Mouse (Mus musculus): ENCODE measurements around the gene Tarsl2.

The Tarsl2 gene

DNA sequence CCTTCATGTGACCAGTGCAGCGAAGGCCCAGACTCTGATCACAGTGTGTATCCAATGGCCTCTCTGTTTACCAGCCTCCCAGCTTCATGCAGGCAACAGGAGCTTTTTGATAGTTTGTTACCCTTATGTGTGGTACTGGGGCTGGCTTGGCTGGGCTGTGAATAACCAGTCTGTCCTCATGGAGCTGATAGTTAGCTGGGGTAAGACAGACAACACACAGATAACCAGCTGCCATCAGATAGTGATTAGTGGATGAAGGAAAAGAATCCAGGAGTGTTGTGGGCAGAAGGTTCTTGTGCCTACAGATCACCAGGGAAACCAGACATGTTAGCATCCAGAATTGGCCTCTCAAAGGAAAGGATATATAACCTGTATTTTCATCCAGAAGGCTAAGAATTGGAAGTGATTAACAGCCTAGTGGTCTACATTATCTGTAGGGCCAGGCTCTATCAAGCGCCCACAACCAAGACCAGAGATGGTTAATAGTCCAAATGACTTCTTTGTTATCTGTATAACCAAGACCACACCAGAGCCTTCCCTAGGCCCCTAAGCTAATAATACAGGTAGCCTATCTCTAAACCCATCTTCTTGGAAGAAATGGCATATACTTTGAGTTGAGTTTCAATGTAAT, 12.9 kb downstream of the Tarsl2 start:
- no peak for DNase-seq (ENCODE audit: low read depth, low spot score)

- no peak for DNase-seq (ENCODE audit: low read depth, low spot score)
Observed at GRCm38 (mm10) chr7:65663225-65663790, 18.6 kb downstream of the Tarsl2 start.

DNA sequence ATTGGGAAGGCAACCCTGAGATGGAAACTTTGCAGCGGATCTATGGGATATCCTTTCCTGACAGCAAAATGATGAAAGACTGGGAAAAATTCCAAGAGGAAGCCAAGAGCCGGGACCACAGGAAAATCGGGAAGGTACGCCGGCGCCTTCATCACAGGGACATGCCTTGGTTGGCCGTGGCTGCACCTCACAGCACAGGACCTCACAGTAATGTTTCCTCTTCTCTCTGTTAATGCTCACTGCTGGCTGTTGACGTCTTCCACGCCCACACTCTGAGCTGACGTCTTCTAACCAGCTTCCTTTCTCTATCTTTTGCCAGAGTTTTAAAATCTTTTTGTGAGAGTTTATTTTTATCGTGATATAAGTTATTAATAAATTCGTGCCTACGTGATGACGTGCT, 19.2 kb downstream of the Tarsl2 start:
- no peak for DNase-seq (ENCODE audit: low read depth, low spot score)

DNA sequence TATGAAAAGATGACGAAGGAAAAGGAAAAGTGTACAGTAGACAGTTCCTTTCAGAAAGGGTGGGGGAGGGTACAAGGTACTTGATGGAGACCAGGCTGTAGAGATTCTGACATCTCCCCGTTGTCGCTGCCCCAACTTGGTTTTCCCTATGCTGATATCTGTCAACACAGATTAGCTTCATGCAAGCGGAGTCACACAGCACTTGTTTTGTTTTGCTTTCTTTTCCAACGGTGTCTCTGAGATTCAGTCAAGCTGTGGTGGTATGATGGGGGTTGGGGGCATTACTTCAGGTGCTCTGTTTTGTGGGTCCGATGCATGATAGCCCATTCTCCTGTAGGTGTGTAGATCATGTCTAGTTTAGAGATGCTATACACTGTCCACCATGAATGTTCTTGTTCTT, 22.8 kb downstream of the Tarsl2 start:
- no peak for DNase-seq (ENCODE audit: low read depth, low spot score)

DNA sequence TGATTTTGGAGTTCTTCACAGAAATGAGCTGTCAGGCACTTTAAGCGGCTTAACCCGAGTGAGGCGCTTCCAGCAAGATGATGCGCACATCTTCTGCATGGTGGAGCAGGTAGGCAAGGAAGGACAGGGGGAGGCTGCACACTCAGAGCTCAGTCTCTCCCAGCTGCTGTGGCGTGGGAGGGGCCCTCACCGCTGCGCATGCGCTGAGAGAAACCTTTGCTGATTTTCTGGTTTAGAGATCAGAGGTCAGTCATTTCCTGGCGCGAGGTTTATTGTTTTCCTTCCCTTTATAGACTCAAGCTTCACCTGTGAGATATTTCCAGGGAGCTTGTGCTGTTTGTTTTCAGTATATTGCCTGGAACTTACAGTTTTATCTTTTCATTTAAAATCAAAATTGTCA, 33.4 kb downstream of the Tarsl2 start:
- no peak for DNase-seq (ENCODE audit: low read depth, low spot score)

DNA sequence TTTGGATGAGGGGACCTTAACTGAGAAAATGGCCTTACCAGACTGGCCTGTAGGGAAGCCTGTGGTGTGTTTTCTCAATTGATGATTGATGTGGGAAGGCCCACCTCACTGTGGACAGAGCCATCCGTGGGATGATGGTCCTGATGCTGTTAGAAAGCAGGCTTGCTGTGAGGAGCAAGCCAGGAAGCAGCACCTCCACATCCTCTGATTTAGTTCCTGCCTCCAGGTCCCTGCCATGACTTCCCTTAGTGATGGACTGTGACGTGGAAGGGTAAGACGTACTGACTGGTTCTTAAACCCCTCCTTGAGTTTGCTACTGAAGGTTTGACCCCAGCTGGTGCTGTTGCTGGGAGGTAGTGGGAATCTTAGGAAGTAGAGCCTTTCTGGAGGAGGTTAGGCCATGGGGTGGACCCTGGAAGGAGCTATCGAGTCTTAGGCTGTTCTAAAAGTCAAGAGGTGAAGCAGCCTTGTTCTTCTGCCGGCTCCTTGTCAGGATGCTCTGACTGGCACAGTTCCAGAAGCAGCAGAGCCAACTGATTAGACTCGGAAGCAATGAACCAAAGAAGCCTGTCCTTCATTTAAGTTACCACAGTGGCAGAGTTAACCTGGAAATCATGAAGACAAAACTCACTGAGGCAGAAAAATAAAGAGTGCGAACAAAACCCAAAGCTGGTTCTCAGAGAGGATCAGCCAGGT, 34.4 kb downstream of the Tarsl2 start:
- no peak for DNase-seq (ENCODE audit: low read depth, low spot score)

- no peak for DNase-seq (ENCODE audit: low read depth, low spot score)
Observed at GRCm38 (mm10) chr7:65681166-65681565, 36.5 kb downstream of the Tarsl2 start.

- DNase-seq (ENCODE audit: low read depth, low spot score), result peak; percentile 13
Observed at GRCm38 (mm10) chr7:65684256-65684835, 39.6 kb downstream of the Tarsl2 start.

- DNase-seq (ENCODE audit: low read depth, low spot score), result no peak
Observed at GRCm38 (mm10) chr7:65686664-65687063, 42.0 kb downstream of the Tarsl2 start.

DNA sequence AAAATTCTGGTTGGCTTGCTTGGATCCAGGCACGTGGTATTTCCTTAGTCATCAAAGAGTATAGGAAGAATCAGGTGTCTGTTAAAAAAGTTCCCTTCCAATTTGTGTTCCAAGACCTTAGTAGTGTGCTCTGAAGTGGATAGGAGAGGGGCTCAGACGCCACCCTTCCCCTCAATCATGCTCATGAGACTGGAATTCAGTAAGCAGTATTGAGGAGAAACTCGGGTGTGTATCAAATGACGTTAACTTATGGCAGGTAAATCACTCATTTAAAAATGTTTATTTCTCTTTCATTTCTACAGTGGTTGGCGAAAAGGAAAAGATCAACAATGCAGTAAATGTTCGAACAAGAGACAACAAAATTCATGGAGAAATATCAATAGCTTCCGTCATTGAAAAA, 46.2 kb downstream of the Tarsl2 start, which contains the start of gene Tm2d3:
Gene Tm2d3, plus strand, starts transcription at position 301 of the 400 bp plus-strand sequence.
- no peak for DNase-seq (ENCODE audit: low read depth, low spot score)

GRCm38 (mm10) chr7:65691929-65692605, 47.4 kb downstream of the Tarsl2 start:
- no peak for DNase-seq (ENCODE audit: low read depth, low spot score)

- no peak for DNase-seq (ENCODE audit: low read depth, low spot score)
Observed at GRCm38 (mm10) chr7:65692883-65693282, 48.2 kb downstream of the Tarsl2 start.

DNA sequence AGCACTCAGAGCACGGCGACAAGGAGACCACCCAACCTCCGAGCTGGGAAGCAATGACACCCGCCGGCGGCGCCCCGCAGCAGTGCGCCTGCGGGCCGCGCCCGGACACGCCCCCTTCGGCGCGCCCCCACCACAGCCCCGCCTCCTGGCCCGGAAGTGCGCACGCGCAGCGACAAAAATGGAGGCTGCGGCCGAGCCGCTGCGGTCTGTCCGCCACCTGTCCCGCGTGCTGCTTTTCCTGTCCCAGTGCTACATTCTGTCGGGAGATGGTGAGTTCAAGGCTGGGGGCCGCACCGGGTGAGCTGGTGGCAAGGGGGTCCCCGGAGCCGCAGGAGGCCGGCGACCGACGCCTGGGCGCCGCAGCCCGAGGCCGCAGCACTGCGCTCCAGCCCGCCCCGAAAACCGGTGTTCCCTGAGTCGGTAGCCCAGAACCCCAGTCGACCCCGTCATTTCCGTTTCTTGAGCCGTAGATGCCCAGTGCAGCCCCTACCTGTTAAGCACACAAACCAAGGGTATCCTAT, 48.7 kb downstream of the Tarsl2 start:
- peak; percentile 71 for DNase-seq (ENCODE audit: low read depth, low spot score)

DNA sequence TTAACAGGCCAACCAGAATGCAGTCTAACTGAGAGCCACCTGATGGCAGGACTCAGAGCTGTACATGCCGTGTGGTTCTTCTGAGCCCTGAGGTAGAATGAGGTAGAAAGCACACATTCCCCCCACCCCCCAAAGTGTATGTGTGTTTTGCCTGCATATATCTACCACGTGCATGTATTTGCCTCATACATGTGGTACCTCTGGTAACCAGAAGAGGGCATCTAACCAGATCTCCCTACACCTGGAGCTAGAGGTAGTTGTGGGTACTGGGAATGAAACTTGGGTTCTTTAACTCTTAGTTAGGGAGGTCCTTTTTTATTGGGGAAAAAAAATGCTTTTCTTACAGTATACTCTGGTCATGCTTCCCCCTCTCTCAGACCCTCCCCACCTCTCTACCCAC, 51.8 kb downstream of the Tarsl2 start:
- no peak for DNase-seq (ENCODE audit: low read depth, low spot score)

DNA sequence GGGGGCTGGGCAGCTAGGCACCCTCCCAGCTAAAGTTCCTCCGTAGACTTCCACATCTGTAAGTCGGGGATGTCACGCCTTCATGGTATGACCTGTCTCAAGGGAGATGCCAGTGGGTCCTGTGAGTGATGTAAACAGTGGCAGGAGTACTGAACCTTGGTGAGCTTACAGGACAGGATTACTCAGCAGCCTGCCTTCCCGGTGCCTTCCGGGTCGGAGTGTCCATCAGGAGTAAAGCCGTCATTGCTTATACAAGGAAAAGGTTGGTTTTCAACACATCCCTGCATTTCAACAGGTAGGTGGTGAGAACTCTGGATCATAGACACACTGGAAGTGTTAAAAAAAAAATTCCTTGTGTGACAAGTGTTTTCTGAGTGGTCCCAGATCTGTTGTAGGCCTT, 57.4 kb downstream of the Tarsl2 start:
- no peak for DNase-seq (ENCODE audit: low read depth, low spot score)

- peak; percentile 28 for DNase-seq (ENCODE audit: low read depth, low spot score)
Observed at GRCm38 (mm10) chr7:65704818-65705242, 60.1 kb downstream of the Tarsl2 start.

DNA sequence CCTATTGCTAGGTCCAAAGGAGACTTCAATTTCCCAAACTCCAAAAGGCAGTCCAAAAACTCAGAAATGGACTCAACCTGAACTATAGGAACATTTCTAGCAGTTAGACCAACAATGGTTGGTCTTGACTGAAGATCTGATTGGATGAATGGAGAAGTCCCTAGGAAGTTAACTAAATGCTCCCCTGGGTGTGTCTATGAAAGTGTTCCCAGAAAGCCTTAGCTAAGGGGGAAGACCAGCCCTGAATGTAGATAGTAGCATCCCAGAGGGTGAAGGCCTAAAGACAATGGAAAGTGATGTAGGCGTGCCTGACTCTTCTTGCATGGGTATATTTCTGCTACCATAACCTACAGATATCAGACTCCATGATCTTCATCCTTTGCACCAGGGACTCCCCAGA, 63.8 kb downstream of the Tarsl2 start:
- no peak for DNase-seq (ENCODE audit: low read depth, low spot score)

GRCm38 (mm10) chr7:65710301-65710700, 65.6 kb downstream of the Tarsl2 start:
- no peak for DNase-seq (ENCODE audit: low read depth, low spot score)

- no peak for DNase-seq (ENCODE audit: low read depth, low spot score)
Observed at GRCm38 (mm10) chr7:65713782-65714181, 69.1 kb downstream of the Tarsl2 start.

DNA sequence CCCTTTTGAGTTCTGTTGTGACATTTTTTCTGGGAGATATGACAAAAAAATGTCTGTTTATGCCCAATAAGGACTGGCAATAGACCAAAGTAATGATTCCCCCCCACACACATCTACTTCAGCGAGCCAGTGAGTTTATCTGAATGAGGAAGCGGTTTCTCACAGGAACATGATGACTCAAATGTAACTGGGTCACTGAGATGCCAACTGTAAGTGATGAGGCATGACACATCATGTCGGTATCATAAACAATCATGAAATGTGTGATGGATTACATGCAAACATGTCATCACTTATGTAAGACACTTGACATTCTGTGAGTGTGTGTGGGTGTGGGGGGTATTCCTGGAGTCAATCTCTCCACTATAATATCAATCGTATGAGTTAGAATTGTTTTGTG, 69.6 kb downstream of the Tarsl2 start:
- DNase-seq (ENCODE audit: low read depth, low spot score), result no peak

DNA sequence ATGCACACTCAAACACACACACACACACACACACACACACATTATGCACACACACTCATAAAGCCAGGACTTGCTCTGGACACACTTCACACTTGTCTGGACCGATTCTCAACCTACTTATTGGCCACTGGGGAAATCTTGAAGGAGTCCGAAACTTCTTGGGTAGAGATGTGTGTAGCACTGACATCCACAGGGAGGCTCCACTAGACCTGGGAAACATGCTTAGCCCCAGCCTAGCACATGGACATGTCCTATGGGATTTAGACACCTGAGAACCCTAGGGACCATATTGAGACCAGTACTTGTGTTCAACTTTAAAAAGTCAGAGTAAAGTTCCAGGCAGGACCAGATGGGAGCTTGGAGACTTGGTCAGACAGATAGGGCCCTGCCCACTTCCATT, 89.3 kb downstream of the Tarsl2 start:
- no peak for DNase-seq (ENCODE audit: low read depth, low spot score)

- no peak for DNase-seq (ENCODE audit: low read depth, low spot score)
Observed at GRCm38 (mm10) chr7:65735261-65735660, 90.6 kb downstream of the Tarsl2 start.

Measured in retina, adult 2 months (tissue).